Mouse (Mus musculus) hindbrain, postnatal 0 days (tissue): Measurements from ENCODE around the gene Bpifb1. TPM values are rescaled to one million over a fixed set of nuclear protein-coding genes. Genes with fewer than 3 reads are reported as not detected.
A peak's percentile ranks its signal among the peaks of the same experiment; 100 is the strongest.
"Not testable (repeated sequence)": the region's sequence is repeated elsewhere in the genome, so short reads cannot be mapped to it uniquely, and the experiment has no call there.

Experiments used
- ATAC-seq: fragments of 200-750 bp; cut with Nextera tagmentation; 2 replicates; pipeline ENCODE4 v1.8.0; 2017; ENCODE audit warnings: mild to moderate bottlenecking, moderate TSS enrichment, moderate library complexity
- DNase-seq: peaks from one replicate; pipeline ENCODE4 v3.0.0-alpha.2; 2015; ENCODE audit warnings: low spot score
- H3K27ac ChIP-seq: fragments of 300-500 bp; sonication (generic); 2 replicates; pipeline ENCODE4 v1.5.1; 2014; ENCODE audit warnings: mild to moderate bottlenecking
- H3K27me3 ChIP-seq: fragments of 300-500 bp; sonication (generic); 2 replicates; pipeline ENCODE4 v1.6.1; 2014; ENCODE audit warnings: low read length, mixed read lengths; ENCODE audit not compliant: insufficient read depth
- H3K36me3 ChIP-seq: fragments of 300-500 bp; sonication (generic); 2 replicates; pipeline ENCODE4 v1.6.1; 2014; ENCODE audit warnings: low read length, mixed read lengths; ENCODE audit not compliant: insufficient read depth
- H3K4me1 ChIP-seq: fragments of 300-500 bp; sonication (generic); 2 replicates; pipeline ENCODE4 v1.6.1; 2014; ENCODE audit warnings: antibody characterized with exemption, low read length, mixed read lengths; ENCODE audit not compliant: insufficient read depth
- H3K4me2 ChIP-seq: fragments of 300-500 bp; sonication (generic); 2 replicates; pipeline ENCODE4 v1.6.1; 2014; ENCODE audit warnings: low read depth, mild to moderate bottlenecking, low read length, moderate library complexity, mixed read lengths
- H3K4me3 ChIP-seq: fragments of 300-500 bp; sonication (generic); 2 replicates; pipeline ENCODE4 v1.5.1; 2014; ENCODE audit warnings: low read length
- H3K9ac ChIP-seq: fragments of 300-500 bp; sonication (generic); replicated peaks from 2 replicates; pipeline ENCODE4 v1.6.1; 2014; ENCODE audit warnings: mild to moderate bottlenecking, low read length, moderate library complexity, mixed read lengths
- H3K9me3 ChIP-seq: fragments of 300-500 bp; sonication (generic); 2 replicates; pipeline ENCODE4 v1.6.1; 2016; ENCODE audit warnings: low read length, mixed read lengths
- CTCF ChIP-seq: IDR thresholded peaks from 2 replicates; pipeline ENCODE4 v1.5.1; 2016; ENCODE audit warnings: antibody characterized with exemption, control low read depth, low read depth
- WGBS: fragments of 180-500 bp; shearing (Covaris S2); extraction: QIAGEN DNeasy Blood & Tissue Kit; methylation state at CpG from one replicate; pipeline ENCODE4 v1.1.7; 2014; 5-methylcytosine and 5-hydroxymethylcytosine counted together
- polyA plus RNA-seq: library from polyadenylated mRNA; unstranded; fragments of >200 nt; fragmentation: Nextera tagmentation; extraction: Ambion mirVana; gene quantifications from 2 replicates; pipeline ENCODE4 v1.2.1, GENCODE M21; 2015
- total RNA-seq: library from RNA; depleted of rRNA; stranded (reverse); fragments of >200 nt; gene quantifications from 2 replicates; pipeline ENCODE4 v1.2.3, GENCODE M21; 2014

Bpifb1 gene
- total and polyA plus RNA-seq, 2 experiments from 2014 or later = 0.10 to 0.26 TPM

DNA sequence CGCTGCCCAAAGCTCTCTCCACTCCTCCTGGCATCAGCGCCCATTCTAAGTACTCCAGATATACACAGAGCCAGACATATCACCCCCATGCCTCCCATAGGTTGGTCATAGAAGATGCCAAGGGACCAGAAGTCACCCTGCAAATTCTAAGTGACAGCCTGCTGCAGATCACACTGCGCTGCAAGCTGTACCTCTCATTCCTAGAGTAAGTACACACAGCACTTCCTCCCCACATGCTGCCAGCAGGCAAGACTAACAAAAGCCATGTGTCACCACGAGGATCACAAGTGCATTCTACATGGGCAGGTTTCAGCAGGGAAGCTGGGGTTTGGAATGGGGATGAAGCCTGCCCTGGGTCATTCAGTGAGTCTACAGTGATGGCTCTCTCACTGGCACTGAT is 36.4 kb downstream of the Bpifb1 start:
- TF ChIP-seq CTCF = no peak
- Histone ChIP-seq H3K4me2 (no peak overlapping the region), H3K4me1 (peaks cover 18% of the 10 kb centered on the region), H3K4me3 (no peak overlapping the region), H3K9ac (no peak overlapping the region), H3K27ac (no peak overlapping the region), H3K27me3 (no peaks in the 10 kb centered on the region), H3K36me3 (no peaks in the 10 kb centered on the region), H3K9me3 (no peaks in the 10 kb centered on the region)
- WGBS = 68% methylated on average over 4 of the region's 4 CpGs
- no peak for DNase-seq
- ATAC-seq = no peak

DNA sequence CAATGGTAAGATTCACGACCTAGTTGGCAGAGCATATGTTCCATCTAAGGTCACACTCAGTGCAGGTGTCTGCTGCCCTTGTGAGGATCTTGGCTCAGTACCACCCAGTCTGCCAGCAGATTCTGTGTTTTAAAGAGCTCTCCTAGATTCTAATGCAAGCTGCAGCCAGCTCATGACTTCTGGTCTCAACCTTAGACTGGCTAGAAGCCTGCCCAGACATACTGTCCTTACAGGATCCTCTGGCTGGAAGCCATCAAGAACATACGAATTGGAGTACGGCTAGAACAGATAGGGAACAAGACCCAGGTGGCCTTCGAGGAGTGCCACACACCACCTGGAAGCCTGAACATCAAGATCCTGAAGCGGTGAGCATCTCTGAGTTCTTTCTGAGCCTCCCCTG is 37.2 kb downstream of the Bpifb1 start:
- ATAC-seq = no peak
- no peaks in the 10 kb centered on the region for H3K27me3 ChIP-seq
- WGBS = 65% methylated on average over 5 of the region's 5 CpGs

GRCm38 (mm10) chr2:154233426-154233825 is 42.8 kb downstream of the Bpifb1 start:
- ATAC-seq (peak; percentile 67; the same call in 1 of the 2 replicates), DNase-seq (peak; percentile 71)
- Histone ChIP-seq H3K9me3 (no peaks in the 10 kb centered on the region), H3K9ac (no peak overlapping the region), H3K27me3 (no peaks in the 10 kb centered on the region), H3K36me3 (no peaks in the 10 kb centered on the region), H3K4me2 (no peak overlapping the region), H3K4me3 (no peak overlapping the region), H3K27ac (peak overlapping the region; percentile 12; the same call in 1 of the 2 replicates), H3K4me1 (0 out of 2 replicates have a peak, but pooled peaks cover 3% of the 10 kb centered on the region)
- WGBS = 50% methylated on average over 6 of the region's 6 CpGs
- no peak for TF ChIP-seq CTCF

More for the DNA sequence above, 37.2 kb downstream of the Bpifb1 start:
- no peak for TF ChIP-seq CTCF
- H3K27ac ChIP-seq = no peak overlapping the region
- H3K9ac ChIP-seq = no peak overlapping the region
- peaks cover 18% of the 10 kb centered on the region for H3K4me1 ChIP-seq
- no peak overlapping the region for H3K4me2 ChIP-seq
- no peak for DNase-seq
- no peak overlapping the region for H3K4me3 ChIP-seq
- H3K9me3 ChIP-seq = no peaks in the 10 kb centered on the region
- no peaks in the 10 kb centered on the region for H3K36me3 ChIP-seq

- H3K4me3 ChIP-seq = no peak overlapping the region
- no peak for ATAC-seq
- no peaks in the 10 kb centered on the region for H3K27me3 ChIP-seq
- no peak for DNase-seq
- no peaks in the 10 kb centered on the region for H3K9me3 ChIP-seq
- WGBS = 78% methylated on average over 6 of the region's 6 CpGs
- no peak for TF ChIP-seq CTCF
- H3K27ac ChIP-seq = no peak overlapping the region
- H3K4me2 ChIP-seq = no peak overlapping the region
- H3K36me3 ChIP-seq = no peaks in the 10 kb centered on the region
- no peaks in the 10 kb centered on the region for H3K4me1 ChIP-seq
- H3K9ac ChIP-seq = no peak overlapping the region
These were observed 50.2 kb downstream of the Bpifb1 start for GRCm38 (mm10) chr2:154240771-154241170.

- not testable (repeated sequence) for H3K9me3 ChIP-seq, DNase-seq, H3K27ac ChIP-seq, H3K4me3 ChIP-seq, H3K36me3 ChIP-seq, H3K4me2 ChIP-seq, ATAC-seq, H3K9ac ChIP-seq, H3K27me3 ChIP-seq, H3K4me1 ChIP-seq
- 95% methylated on average over 11 of the region's 12 CpGs for WGBS
These were observed 52.1 kb downstream of the Bpifb1 start for GRCm38 (mm10) chr2:154242726-154243125.

- Histone ChIP-seq H3K4me3 (no peak overlapping the region), H3K9ac (no peak overlapping the region), H3K36me3 (no peaks in the 10 kb centered on the region), H3K4me1 (no peaks in the 10 kb centered on the region), H3K27ac (no peak overlapping the region), H3K4me2 (no peak overlapping the region), H3K9me3 (no peaks in the 10 kb centered on the region), H3K27me3 (no peaks in the 10 kb centered on the region)
- 79% methylated on average over 10 of the region's 10 CpGs for WGBS
- ATAC-seq (no peak), DNase-seq (peak; percentile 17)
- TF ChIP-seq CTCF = no peak
These were observed 52.9 kb downstream of the Bpifb1 start for GRCm38 (mm10) chr2:154243356-154244036.

- Histone ChIP-seq H3K27me3 (no peaks in the 10 kb centered on the region), H3K4me1 (no peaks in the 10 kb centered on the region), H3K4me2 (no peak overlapping the region), H3K27ac (no peak overlapping the region), H3K36me3 (no peaks in the 10 kb centered on the region), H3K9me3 (no peaks in the 10 kb centered on the region), H3K4me3 (no peak overlapping the region), H3K9ac (no peak overlapping the region)
- no peak for TF ChIP-seq CTCF
- DNase-seq (no peak), ATAC-seq (no peak)
- WGBS = 95% methylated on average over 5 of the region's 5 CpGs
These were observed 54.7 kb downstream of the Bpifb1 start for GRCm38 (mm10) chr2:154245322-154245721.

GRCm38 (mm10) chr2:154255254-154255653 is 64.6 kb downstream of the Bpifb1 start:
- H3K9me3 ChIP-seq, H3K4me3 ChIP-seq, DNase-seq, H3K4me1 ChIP-seq, H3K27me3 ChIP-seq, ATAC-seq, H3K9ac ChIP-seq, H3K36me3 ChIP-seq, H3K4me2 ChIP-seq, H3K27ac ChIP-seq: not testable (repeated sequence)
- WGBS = 96% methylated on average over 2 of the region's 4 CpGs
